Mouse (Mus musculus): Measurements from ENCODE around the gene Arl6ip4.

Arl6ip4 gene

DNA sequence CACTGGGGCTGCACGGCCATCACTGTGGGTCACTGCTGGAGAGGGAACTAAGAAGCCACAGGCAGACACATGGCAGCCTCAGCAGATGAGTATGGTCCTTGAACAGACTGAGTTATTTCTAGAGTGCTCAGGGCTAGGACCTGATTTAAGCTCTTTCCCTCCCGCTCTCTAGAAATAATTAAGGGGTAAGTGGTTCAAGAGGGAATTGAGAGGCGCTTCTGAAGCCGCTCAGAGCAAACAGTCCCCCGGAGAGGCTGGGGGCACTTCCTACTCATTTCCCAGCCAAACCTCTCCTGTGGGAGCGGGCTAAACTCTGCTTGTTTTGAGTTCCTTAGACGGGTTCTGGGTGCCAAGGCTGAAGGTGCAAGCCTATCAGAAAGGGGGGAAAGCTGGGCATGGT lies 35.0 kb downstream of the Arl6ip4 start:
- no peak for DNase-seq (ENCODE audit: low spot score in 2 of 2)

DNA sequence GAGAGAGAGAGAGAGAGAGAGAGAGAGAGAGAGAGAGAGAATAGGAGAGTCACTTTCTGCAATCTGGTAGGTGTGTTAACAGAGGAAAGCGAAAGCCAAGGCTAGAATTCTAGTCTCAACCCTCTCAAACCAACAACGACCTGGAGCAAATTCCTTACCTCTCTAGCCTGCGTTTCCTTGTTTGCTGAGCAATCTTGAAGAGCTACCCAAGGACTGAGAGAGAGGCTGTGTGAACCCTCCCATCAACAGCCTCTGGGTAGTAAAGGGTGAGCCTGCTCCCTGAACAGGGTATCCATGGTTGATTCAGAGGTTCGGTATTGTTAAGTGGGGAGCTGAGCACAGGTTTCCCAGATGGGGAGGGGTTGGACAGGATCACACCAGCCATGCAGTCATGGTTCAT lies 36.8 kb downstream of the Arl6ip4 start:
- DNase-seq (ENCODE audit: low spot score in 2 of 2), result no peak

DNA sequence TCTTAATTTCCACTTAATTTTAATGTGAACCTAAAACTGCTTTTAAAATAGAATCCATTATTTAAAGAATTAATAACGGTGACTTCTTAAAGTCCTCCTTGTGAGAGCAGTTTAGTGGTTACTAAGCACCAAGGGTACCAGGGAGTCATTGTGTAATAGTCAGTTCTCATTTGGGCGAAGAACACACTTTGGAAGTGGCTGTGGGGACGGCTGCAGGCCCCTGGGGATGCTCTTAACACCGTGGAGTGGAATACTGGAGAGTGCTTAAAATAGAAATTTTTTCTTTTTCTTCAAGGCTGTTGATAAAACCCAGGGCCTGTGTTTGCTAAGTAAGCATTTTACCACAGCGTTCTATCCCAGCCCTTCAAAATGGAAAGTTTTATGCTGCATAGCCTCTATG lies 40.1 kb downstream of the Arl6ip4 start:
- DNase-seq (ENCODE audit: low spot score in 2 of 2), result no peak

DNA sequence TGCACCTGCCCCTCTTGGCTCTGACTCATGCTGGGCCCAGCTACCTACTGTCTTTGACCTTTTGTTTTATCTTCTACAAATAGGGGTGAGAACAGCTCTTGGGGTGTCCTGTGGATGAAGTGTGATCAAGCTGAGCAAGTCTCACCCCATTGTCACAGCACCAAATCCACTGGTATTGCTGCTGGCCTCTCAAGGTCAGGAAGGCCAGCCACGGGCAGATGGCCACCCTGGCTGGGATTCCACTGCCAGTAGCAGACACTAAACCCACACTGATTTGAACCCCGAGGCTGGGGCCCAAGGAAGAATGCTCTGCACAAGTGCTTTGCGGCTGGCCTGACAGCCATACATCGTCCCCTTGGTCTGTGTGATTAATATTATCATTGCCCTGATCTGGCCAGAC lies 42.4 kb downstream of the Arl6ip4 start:
- DNase-seq (ENCODE audit: low spot score in 2 of 2), result no peak

DNA sequence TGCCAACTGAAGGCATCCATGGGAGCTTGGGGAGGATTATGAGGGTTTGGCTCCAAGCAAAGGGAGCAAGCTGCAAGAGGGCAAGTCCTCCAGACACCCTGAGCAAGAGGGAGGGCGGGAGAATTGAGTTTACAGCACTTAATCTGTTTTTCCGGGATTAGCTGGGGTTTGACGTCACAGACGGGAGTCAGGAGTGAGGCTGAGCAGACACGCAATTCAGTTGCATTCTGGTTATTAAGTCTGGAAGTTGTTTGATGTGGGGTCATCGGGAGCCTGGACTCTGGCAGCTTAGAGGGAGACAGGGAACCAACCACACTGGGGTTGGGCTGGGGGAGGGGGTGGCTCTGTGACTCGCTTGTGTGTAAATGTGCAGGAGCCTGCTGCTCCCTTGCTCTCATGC lies 43.6 kb downstream of the Arl6ip4 start:
- no peak for DNase-seq (ENCODE audit: low spot score in 2 of 2)

DNA sequence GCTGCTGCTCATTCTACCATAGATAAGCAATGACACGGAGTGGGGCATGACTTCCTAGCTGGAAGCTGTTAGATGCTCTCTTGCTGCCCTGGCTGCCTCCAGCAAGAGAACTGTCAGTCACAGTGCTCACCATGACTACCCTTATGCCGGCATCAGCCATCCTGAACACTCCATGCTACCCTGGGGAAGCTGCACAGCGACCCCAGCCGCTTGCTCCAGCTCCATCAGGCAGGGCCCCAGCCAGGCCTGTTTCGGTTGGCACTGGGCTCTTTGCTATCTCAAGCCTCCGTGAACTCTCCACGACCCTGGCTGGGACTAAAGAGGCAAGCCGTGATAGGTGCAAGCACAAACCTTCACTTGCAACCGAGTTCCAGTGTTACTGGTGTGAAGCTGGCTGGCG lies 45.9 kb downstream of the Arl6ip4 start:
- no peak for DNase-seq (ENCODE audit: low spot score in 2 of 2)

DNA sequence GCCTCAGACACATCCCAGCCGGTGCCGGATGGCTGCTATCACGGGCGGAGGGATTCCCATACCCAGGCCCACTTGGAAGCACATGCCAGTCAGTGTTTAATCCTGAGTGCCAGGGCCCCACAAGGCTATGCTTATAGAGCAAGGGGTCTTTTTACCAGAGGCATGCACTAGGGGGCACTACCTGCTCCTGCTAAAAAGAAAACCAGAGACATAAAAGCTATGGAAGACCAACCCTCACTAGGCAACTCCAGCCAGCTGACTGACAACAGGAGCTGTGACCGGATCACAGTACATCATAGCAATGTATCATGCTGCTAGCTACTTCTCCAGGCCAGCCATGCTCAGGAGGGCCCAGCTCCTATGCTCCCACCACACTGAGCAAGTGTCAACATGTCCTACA lies 46.7 kb downstream of the Arl6ip4 start:
- peak; percentile 62 to 79 for DNase-seq (ENCODE audit: low spot score in 2 of 2)

DNA sequence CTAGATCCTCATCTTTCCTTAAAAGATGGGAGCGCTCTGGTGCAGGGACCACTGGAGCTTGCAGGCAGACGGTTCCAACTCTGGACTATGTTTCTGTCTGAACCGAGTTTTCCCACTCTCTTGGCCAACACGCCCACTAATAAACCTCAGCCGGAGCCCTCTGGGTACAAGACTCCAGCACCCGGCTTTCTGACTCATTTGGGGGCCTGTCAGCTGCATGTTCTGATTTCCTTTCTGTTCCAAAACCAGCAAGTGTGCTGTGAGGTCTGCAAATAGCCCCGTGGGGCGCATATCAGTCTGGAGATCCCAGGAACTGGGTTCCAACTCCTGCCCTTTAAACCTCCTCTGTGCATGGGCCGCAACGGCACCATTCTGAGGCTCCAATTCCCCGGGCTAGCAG lies 47.6 kb downstream of the Arl6ip4 start:
- DNase-seq (ENCODE audit: low spot score in 2 of 2), result no peak

DNA sequence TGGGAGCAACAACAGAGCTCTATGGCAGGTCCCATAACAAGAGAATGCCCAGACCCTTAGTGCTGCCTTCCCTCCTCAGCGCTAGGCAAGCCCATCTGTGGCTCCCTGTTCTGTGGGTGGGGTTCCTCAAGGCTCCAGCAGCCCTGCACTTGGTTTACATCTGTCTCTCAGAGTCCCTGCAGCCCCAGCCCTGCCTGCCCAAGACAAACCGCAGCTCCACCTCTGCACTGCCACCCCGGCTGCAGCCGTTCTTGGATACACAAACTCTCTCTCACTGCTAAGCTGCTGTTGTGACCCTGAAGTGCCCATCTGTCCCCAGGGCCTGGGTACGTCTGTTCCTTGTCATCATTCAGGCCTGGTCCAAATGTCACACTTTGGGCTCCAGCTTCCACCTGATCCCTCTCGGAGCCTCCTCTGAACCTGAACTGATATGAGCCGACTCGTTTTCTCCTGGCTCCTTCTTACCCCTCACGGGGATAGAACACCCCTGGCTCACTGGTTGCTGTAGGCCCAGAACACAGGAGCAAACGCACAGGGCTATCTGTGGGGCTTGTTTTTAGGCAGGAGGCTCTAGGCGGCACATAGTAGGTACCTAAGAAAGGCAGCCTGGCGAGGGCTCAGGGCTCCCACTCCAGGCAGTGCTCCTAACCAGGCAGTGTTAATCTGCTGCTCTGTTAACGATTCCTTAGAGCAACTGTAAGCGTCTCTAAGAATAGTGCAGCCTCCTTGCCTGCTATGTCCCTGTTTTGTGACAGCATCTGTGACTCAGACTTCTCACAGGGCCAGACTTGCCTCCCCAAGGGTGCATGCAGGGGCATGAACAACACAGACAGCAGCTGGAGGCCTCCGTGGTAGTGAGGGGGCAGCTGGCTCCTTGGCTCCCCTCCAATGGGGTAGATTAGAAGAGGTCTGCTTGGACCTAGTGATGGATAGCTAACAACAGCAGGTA lies 50.0 kb downstream of the Arl6ip4 start:
- no peak for DNase-seq (ENCODE audit: low spot score in 2 of 2)

DNA sequence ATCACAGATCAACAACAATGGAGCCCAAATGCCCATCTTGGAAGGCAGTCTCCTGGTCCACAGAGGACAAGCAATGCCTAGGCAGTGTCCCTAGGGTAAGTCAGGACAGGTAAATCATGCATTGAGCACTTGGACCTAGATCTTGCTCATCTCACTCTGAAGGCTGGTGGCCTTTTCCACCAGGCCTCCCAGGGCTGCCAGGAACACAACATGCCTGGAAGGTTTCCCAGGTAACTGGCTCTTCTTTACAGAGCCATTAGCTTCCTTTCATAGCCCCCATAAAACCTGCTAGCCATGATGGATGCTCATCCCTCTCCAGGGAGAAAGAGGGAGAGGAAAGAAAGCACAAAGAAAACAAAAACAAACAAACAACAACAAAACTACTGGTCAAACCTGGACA lies 50.9 kb downstream of the Arl6ip4 start:
- no peak for DNase-seq (ENCODE audit: low spot score in 2 of 2)

DNA sequence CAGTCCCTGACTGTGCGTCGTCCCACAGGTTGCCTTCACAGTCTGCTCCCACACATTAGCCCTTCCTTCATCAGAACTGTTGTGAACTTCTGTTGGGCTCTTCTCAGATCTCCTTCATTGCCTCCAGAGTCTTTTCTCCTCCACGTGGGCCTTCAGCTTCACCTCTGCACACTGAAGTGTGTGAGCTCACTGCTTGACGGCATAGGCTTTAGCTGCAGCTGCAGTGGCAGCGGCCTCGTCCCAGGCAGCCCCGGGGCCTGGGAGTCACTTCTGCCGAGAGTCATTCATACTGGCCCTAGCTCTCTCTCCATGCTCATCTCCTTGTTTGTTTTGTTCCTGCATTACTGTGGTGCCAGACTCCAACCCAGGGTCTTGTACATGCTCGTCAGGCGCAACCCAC lies 51.7 kb downstream of the Arl6ip4 start:
- no peak for DNase-seq (ENCODE audit: low spot score in 2 of 2)
